Mouse (Mus musculus) embryonic fibroblast, embryonic 13.5 days (primary cell): Measurements from ENCODE around the gene Cox14.
A peak's percentile ranks its signal among the peaks of the same experiment; 100 is the strongest.

ENCODE experiments used
- CTCF ChIP-seq: IDR thresholded peaks from 2 replicates; pipeline ENCODE4 v1.5.1; 2011; ENCODE audit warnings: mild to moderate bottlenecking, control low read depth, low read length, moderate library complexity, borderline replicate concordance; ENCODE audit not compliant: insufficient read depth
- POLR2A ChIP-seq: IDR thresholded peaks from 2 replicates; pipeline ENCODE4 v1.6.1; 2011; ENCODE audit warnings: low read depth, mild to moderate bottlenecking, control low read depth, low read length, moderate library complexity

- TF ChIP-seq POLR2A (no peak), CTCF (peak; percentile 71; the same call in 1 of the 2 replicates)
Observed at GRCm38 (mm10) chr15:99714858-99715257, 10.6 kb upstream of the Cox14 start.
